Mouse (Mus musculus) thymus, adult 2 months (tissue): Measurements from ENCODE around the gene Tas2r143. TPM values are rescaled to one million over a fixed set of nuclear protein-coding genes. Genes with fewer than 3 reads are reported as not detected.

Experiments used
- DNase-seq: peaks from one replicate; pipeline ENCODE4 v3.0.0; 2021
- H3K27ac ChIP-seq: fragments of 200-500 bp; 2 replicates; pipeline ENCODE4 v1.5.1; 2012; ENCODE audit warnings: low read length, control low read depth; ENCODE audit not compliant: control insufficient read depth, insufficient read depth
- H3K27me3 ChIP-seq: fragments of 200-500 bp; 2 replicates; pipeline ENCODE4 v1.6.1; 2012; ENCODE audit warnings: mild to moderate bottlenecking, low read length, moderate library complexity, mixed read lengths; ENCODE audit not compliant: control insufficient read depth, insufficient read depth
- H3K36me3 ChIP-seq: fragments of 200-500 bp; 2 replicates; pipeline ENCODE4 v1.6.1; 2012; ENCODE audit warnings: mild to moderate bottlenecking, low read length, moderate library complexity; ENCODE audit not compliant: control insufficient read depth, insufficient read depth
- H3K4me1 ChIP-seq: fragments of 200-500 bp; replicated peaks from 2 replicates; pipeline ENCODE4 v1.6.1; 2012; ENCODE audit warnings: low read length; ENCODE audit not compliant: control insufficient read depth, insufficient read depth
- H3K4me3 ChIP-seq: fragments of 200-500 bp; 2 replicates; pipeline ENCODE4 v1.5.1; 2012; ENCODE audit warnings: mild to moderate bottlenecking, low read length, control low read depth, moderate library complexity; ENCODE audit not compliant: control insufficient read depth, insufficient read depth
- CTCF ChIP-seq: fragments of 200-500 bp; IDR thresholded peaks from 2 replicates; pipeline ENCODE4 v1.5.1; 2012; ENCODE audit warnings: mild to moderate bottlenecking, control low read depth, low read length, moderate library complexity, borderline replicate concordance; ENCODE audit not compliant: control insufficient read depth, poor library complexity, insufficient read depth; ENCODE audit errors: extremely low read depth
- POLR2A ChIP-seq: fragments of 200-500 bp; IDR thresholded peaks from 2 replicates; pipeline ENCODE4 v1.6.1; 2012; ENCODE audit warnings: mild to moderate bottlenecking, low read length, control low read depth, moderate library complexity; ENCODE audit not compliant: control insufficient read depth, poor library complexity, insufficient read depth; ENCODE audit errors: extremely low read depth
- WGBS: fragments of 180-500 bp; shearing (Covaris S2); methylation state at CpG from one replicate; pipeline ENCODE4 v1.1.7; 2018; 5-methylcytosine and 5-hydroxymethylcytosine counted together
- polyA plus RNA-seq: library from polyadenylated mRNA; depleted of rRNA; stranded (reverse); fragments of >200 nt; gene quantifications from 2 replicates; pipeline ENCODE4 v1.2.3, GENCODE M21; 2012; rRNA removed

Tas2r143 gene
- 0.26 and 0.55 TPM in 2 replicates for polyA plus RNA-seq

DNA sequence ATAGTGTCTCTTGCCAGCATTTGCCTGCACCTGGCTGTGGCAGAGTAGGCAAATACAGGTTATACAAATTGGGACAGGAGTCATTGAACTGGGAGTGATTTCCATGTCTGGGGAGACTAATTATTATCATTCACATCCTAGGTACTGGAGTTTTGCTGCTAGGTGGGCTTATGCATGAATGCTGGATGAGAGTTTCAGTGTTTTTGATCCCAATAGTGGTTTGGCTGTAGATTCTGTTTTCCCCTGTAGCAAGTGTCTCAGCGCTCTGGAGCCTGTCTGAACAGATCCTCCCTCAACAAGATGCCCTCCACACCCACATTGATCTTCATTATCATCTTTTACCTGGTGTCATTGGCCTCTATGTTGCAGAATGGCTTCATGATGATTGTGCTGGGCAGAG, at the start of gene Tas2r143:
Gene Tas2r143 (plus strand): TSS at position 301 of the 400 bp plus-strand sequence.
- no peaks in the 10 kb centered on the region for H3K4me1 ChIP-seq
- no peaks in the 10 kb centered on the region for H3K27me3 ChIP-seq
- no peak within 1 kb of the TSS for H3K4me3 ChIP-seq
- TF ChIP-seq POLR2A (no peak), CTCF (no peak)
- H3K36me3 ChIP-seq = no peaks in the 10 kb centered on the region
- no peak for DNase-seq
- H3K27ac ChIP-seq = no peak within 1 kb of the TSS
- 97% methylated on average over 1 of the region's 1 CpGs for WGBS

- peak; percentile 18 for DNase-seq
- WGBS = 34% methylated on average over 13 of the region's 13 CpGs
- H3K27ac ChIP-seq = no peak overlapping the region
- peaks cover 38% of the 10 kb centered on the region for H3K4me1 ChIP-seq
- H3K36me3 ChIP-seq = peaks cover 6% of the 10 kb centered on the region
- no peaks in the 10 kb centered on the region for H3K27me3 ChIP-seq
- peak overlapping the region; percentile 85 for H3K4me3 ChIP-seq
- TF ChIP-seq POLR2A (no peak), CTCF (no peak)
These were observed 48.9 kb upstream of the Tas2r143 start for GRCm38 (mm10) chr6:42350968-42351775.

GRCm38 (mm10) chr6:42351776-42352485, 48.1 kb upstream of the Tas2r143 start:
- DNase-seq = no peak
- 56% methylated on average over 7 of the region's 7 CpGs for WGBS
- Histone ChIP-seq H3K4me3 (no peak overlapping the region; the same call in 1 of the 2 replicates), H3K27ac (no peak overlapping the region), H3K27me3 (no peaks in the 10 kb centered on the region), H3K4me1 (peaks cover 38% of the 10 kb centered on the region), H3K36me3 (peaks cover 13% of the 10 kb centered on the region)
- no peak for TF ChIP-seq CTCF
- no peak for TF ChIP-seq POLR2A

GRCm38 (mm10) chr6:42352486-42352846, 47.6 kb upstream of the Tas2r143 start:
- TF ChIP-seq POLR2A (no peak), CTCF (no peak)
- no peak overlapping the region for H3K27ac ChIP-seq
- peaks cover 38% of the 10 kb centered on the region for H3K4me1 ChIP-seq
- no peaks in the 10 kb centered on the region for H3K27me3 ChIP-seq
- no peak overlapping the region for H3K4me3 ChIP-seq
- 95% methylated on average over 1 of the region's 1 CpGs for WGBS
- H3K36me3 ChIP-seq = peaks cover 18% of the 10 kb centered on the region
- DNase-seq = no peak

GRCm38 (mm10) chr6:42353180-42353579, 46.9 kb upstream of the Tas2r143 start:
- no peak overlapping the region for H3K4me3 ChIP-seq
- TF ChIP-seq POLR2A = no peak
- no peak for TF ChIP-seq CTCF
- peaks cover 25% of the 10 kb centered on the region for H3K36me3 ChIP-seq
- 39% methylated on average over 8 of the region's 8 CpGs for WGBS
- no peaks in the 10 kb centered on the region for H3K27me3 ChIP-seq
- peaks cover 38% of the 10 kb centered on the region for H3K4me1 ChIP-seq
- H3K27ac ChIP-seq = no peak overlapping the region
- DNase-seq = no peak

GRCm38 (mm10) chr6:42354076-42355019, 45.7 kb upstream of the Tas2r143 start:
- TF ChIP-seq POLR2A (no peak), CTCF (no peak)
- WGBS = 29% methylated on average over 11 of the region's 11 CpGs
- Histone ChIP-seq H3K27ac (no peak overlapping the region), H3K4me3 (no peak overlapping the region), H3K4me1 (peaks cover 34% of the 10 kb centered on the region), H3K27me3 (no peaks in the 10 kb centered on the region), H3K36me3 (peaks cover 34% of the 10 kb centered on the region)
- no peak for DNase-seq
